Mouse (Mus musculus): ENCODE measurements at regions not wholly inside any gene's neighbourhood (a gene's known extent, or its start where the extent isn't known, plus 50 kb on each side); places are given as distances from the start of the nearest gene placed in this dataset.

- no peak for DNase-seq (ENCODE audit: low spot score in 2 of 2)
These were observed 660.9 kb upstream of the Dpp10 start for GRCm38 (mm10) chr1:124706246-124706645.

GRCm38 (mm10) chr1:124674420-124674819 is 629.1 kb upstream of the Dpp10 start:
- no peak for DNase-seq (ENCODE audit: low spot score in 2 of 2)

- DNase-seq (ENCODE audit: low spot score in 2 of 2) = no peak
These were observed 607.5 kb upstream of the Dpp10 start for GRCm38 (mm10) chr1:124652872-124653271.

GRCm38 (mm10) chr1:124652251-124652861 is 607.0 kb upstream of the Dpp10 start:
- no peak for DNase-seq (ENCODE audit: low spot score in 2 of 2)

GRCm38 (mm10) chr1:124635246-124635768 is 589.9 kb upstream of the Dpp10 start:
- DNase-seq (ENCODE audit: low spot score in 2 of 2) = no peak

GRCm38 (mm10) chr1:124630084-124630483 is 584.7 kb upstream of the Dpp10 start:
- DNase-seq (ENCODE audit: low spot score in 2 of 2) = no peak

- DNase-seq (ENCODE audit: low spot score in 2 of 2) = no peak
These were observed 539.3 kb upstream of the Dpp10 start for GRCm38 (mm10) chr1:124584620-124585019.

Data from frontal cortex, postnatal 25 days (tissue).